Mouse (Mus musculus) lung, embryonic 14.5 days (tissue): ENCODE results near the gene Atrnl1. TPM values are rescaled to one million over a fixed set of nuclear protein-coding genes. Genes with fewer than 3 reads are reported as not detected.
A peak's percentile ranks its signal among the peaks of the same experiment; 100 is the strongest.
"Not testable (repeated sequence)": the region's sequence is repeated elsewhere in the genome, so short reads cannot be mapped to it uniquely, and the experiment has no call there.

Source experiments
- ATAC-seq: fragments of 200-750 bp; cut with Nextera tagmentation; 2 replicates; pipeline ENCODE4 v1.8.0; 2017; ENCODE audit warnings: mild to moderate bottlenecking, moderate TSS enrichment, moderate library complexity; ENCODE audit not compliant: insufficient read depth
- DNase-seq: peaks from one replicate; pipeline ENCODE4 v3.0.0-alpha.2; 2015
- H3K27ac ChIP-seq: fragments of 300-500 bp; sonication (generic); 2 replicates; pipeline ENCODE4 v1.5.1; 2014; ENCODE audit warnings: low read depth, mild to moderate bottlenecking, moderate library complexity
- H3K27me3 ChIP-seq: fragments of 300-500 bp; sonication (generic); 2 replicates; pipeline ENCODE4 v1.6.1; 2014; ENCODE audit warnings: low read length, control low read depth; ENCODE audit not compliant: insufficient read depth
- H3K36me3 ChIP-seq: fragments of 300-500 bp; sonication (generic); 2 replicates; pipeline ENCODE4 v1.6.1; 2014; ENCODE audit warnings: control low read depth; ENCODE audit not compliant: insufficient read depth
- H3K4me1 ChIP-seq: fragments of 300-500 bp; sonication (generic); 2 replicates; pipeline ENCODE4 v1.6.1; 2014; ENCODE audit warnings: antibody characterized with exemption, control low read depth; ENCODE audit not compliant: insufficient read depth
- H3K4me2 ChIP-seq: fragments of 300-500 bp; sonication (generic); 2 replicates; pipeline ENCODE4 v1.6.1; 2014; ENCODE audit warnings: mild to moderate bottlenecking
- H3K4me3 ChIP-seq: fragments of 300-500 bp; sonication (generic); 2 replicates; pipeline ENCODE4 v1.5.1; 2014; ENCODE audit warnings: low read depth, low read length
- H3K9ac ChIP-seq: fragments of 300-500 bp; sonication (generic); 2 replicates; pipeline ENCODE4 v1.6.1; 2014
- H3K9me3 ChIP-seq: fragments of 300-500 bp; sonication (generic); 2 replicates; pipeline ENCODE4 v1.6.1; 2016; ENCODE audit warnings: low read depth, low read length, control low read depth
- CTCF ChIP-seq: IDR thresholded peaks from 2 replicates; pipeline ENCODE4 v1.5.1; 2016; ENCODE audit warnings: antibody characterized with exemption, low read depth
- WGBS: fragments of 180-500 bp; shearing (Covaris S2); extraction: QIAGEN DNeasy Blood & Tissue Kit; methylation state at CpG from one replicate; pipeline ENCODE4 v1.1.7; 2014; 5-methylcytosine and 5-hydroxymethylcytosine counted together
- polyA plus RNA-seq: library from polyadenylated mRNA; unstranded; fragments of >200 nt; fragmentation: Nextera tagmentation; extraction: Ambion mirVana; gene quantifications from 2 replicates; pipeline ENCODE4 v1.2.1, GENCODE M21; 2014

Atrnl1 gene
- polyA plus RNA-seq, 1 experiment from 2014 or later = 7.1 TPM

DNA sequence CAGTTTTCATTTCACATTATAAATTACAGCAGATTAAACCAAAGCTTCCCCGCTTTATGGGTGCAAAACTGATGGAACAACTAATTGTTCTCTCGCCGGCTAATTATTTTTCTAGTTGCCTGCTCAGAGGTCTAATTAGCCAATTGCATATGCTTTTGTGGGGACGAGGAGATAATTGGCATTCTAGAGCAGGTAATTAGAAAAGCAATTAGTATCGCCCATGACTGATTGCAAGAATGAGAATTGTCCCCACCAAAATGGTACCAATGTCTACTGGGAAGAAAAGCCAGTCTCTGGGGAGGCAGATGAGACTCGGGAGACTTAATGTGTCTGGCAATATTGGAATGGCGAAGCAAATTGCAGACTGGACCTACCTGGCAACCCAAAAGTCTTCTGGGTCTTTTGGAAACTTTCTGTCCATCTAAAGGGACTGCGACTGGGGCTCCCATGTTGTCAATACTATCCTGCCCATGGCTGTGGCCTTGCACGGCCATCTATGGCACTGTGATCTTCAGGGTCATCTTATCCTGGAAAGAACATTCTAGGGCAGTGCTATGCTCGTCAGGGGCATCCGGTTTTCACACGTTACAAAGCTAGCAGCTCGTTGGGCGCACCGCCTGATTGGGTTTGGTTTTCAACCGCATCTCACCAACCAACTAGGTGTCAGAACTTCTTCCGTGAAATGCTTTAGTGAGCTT, 377.0 kb downstream of the Atrnl1 start:
- H3K4me2 ChIP-seq = no peak overlapping the region
- H3K36me3 ChIP-seq = no peaks in the 10 kb centered on the region
- ATAC-seq (no peak), DNase-seq (no peak)
- no peak overlapping the region for H3K27ac ChIP-seq
- H3K4me1 ChIP-seq = no peaks in the 10 kb centered on the region
- H3K4me3 ChIP-seq = no peak overlapping the region
- no peaks in the 10 kb centered on the region for H3K9me3 ChIP-seq
- no peaks in the 10 kb centered on the region for H3K27me3 ChIP-seq
- no peak overlapping the region for H3K9ac ChIP-seq
- WGBS = 88% methylated on average over 17 of the region's 17 CpGs
- no peak for TF ChIP-seq CTCF

DNA sequence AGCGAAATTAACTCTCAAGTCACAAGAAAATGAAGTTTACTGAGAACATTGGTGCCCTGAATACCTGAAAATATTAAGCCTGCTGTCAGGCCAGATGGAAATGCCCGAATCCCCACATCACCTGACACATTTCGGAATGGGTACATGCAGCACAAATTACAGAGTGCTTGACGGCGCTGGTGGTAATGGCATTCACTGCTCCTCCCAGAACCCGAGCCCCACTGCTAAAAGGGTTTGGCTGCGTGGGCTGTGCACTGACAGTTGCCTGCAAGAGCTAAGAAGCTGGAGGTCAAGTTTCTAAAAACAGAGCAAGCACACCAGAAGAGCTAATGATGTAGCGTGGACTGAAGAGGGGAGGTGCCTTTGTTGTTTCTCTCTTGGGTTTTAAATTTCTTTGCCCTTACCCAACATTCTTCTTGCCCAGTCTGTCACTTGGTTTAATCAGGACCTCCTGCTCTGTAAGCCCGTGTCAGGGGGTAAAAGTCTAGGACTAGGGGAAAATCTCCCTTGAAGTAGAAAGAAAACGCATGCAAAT, 377.8 kb downstream of the Atrnl1 start:
- TF ChIP-seq CTCF = no peak
- H3K9ac ChIP-seq = no peak overlapping the region
- no peaks in the 10 kb centered on the region for H3K36me3 ChIP-seq
- H3K9me3 ChIP-seq = no peaks in the 10 kb centered on the region
- no peak overlapping the region for H3K27ac ChIP-seq
- DNase-seq (no peak), ATAC-seq (no peak)
- H3K4me2 ChIP-seq = no peak overlapping the region
- H3K4me3 ChIP-seq = no peak overlapping the region
- 51% methylated on average over 10 of the region's 10 CpGs for WGBS
- H3K4me1 ChIP-seq = no peaks in the 10 kb centered on the region
- no peaks in the 10 kb centered on the region for H3K27me3 ChIP-seq

DNA sequence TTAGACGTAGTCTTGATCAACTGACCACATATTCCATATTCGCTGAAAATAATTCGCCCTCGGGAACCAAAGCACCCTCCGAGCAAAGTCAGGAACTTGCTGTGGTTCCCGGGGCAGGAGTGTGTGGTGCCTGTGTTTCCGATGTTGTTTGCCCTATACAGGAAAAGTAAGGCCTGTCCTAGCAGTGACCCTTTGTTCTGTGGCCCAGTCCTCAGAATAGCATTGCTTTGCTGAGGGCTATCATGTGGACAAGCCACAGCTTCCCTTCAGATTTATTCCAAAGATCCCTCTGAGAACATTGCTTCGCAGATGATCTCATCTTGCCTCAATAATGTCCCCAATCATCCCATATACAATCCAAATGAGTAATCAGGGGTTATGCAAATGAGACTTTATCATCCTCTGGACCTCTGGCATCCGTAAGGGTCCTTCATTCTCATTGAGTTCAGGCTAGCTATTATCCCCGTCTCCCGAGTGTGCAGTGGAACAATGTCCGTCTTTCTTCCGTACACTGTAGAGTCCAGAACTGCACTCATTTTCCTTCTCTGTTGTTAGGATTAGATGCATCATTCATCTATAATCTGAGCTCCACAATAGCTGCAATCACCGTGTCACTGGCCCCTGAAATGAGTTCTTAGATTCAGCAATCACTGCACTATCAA, 380.4 kb downstream of the Atrnl1 start:
- no peak overlapping the region for H3K9ac ChIP-seq
- no peaks in the 10 kb centered on the region for H3K27me3 ChIP-seq
- no peaks in the 10 kb centered on the region for H3K4me1 ChIP-seq
- no peaks in the 10 kb centered on the region for H3K9me3 ChIP-seq
- no peak for TF ChIP-seq CTCF
- H3K36me3 ChIP-seq = no peaks in the 10 kb centered on the region
- DNase-seq (no peak), ATAC-seq (no peak)
- H3K4me2 ChIP-seq = no peak overlapping the region
- H3K4me3 ChIP-seq = no peak overlapping the region
- 85% methylated on average over 14 of the region's 14 CpGs for WGBS
- H3K27ac ChIP-seq = no peak overlapping the region

DNA sequence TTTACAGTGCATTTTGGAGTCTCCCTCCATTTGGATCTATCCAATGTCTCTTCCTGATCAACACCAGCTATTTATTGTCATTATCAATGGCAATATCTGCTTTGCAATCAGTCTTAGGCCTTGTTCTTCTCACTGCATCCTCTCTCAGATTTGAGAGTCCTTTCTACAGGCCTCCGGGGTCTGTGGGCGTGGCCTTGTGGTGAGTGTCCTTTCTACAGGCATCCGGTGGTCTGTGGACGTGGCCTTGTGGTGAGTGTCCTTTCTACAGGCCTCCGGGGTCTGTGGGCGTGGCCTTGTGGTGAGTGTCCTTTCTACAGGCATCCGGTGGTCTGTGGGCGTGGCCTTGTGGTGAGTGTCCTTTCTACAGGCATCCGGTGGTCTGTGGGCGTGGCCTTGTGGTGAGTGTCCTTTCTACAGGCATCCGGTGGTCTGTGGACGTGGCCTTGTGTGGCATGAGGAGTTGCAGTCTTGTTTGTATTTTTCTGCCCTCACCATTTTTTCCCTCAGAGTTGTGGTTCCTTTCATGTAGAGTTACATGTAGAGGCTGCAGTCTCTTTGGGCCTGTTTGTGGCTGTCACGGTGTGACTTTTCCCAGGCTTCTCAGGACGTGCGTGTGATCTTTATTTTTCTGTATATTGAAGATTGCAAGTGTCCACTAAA, 383.5 kb downstream of the Atrnl1 start:
- 95% methylated on average over 15 of the region's 15 CpGs for WGBS
- H3K9ac ChIP-seq, H3K4me1 ChIP-seq, H3K36me3 ChIP-seq, H3K27ac ChIP-seq, ATAC-seq, H3K9me3 ChIP-seq, H3K27me3 ChIP-seq, H3K4me3 ChIP-seq, H3K4me2 ChIP-seq, DNase-seq: not testable (repeated sequence)

DNA sequence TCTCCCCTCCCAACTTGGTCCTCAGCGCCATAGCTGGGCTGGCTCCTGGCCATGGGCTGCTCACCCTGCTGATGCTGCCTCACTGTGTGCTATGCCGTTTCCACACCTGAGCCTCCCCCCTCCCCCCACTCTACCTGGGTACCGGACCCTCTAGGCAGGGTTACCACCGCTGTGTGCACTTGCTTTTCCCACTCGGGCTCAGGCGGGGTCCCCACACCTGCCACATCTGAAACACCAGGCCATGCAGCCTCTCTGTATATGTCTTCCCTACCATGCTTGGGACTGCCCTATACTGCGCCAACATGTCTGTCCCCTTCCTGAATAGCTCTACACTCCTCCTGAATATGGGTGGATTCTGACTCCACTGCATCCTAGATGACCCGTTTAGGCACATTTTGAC, 384.2 kb downstream of the Atrnl1 start:
- Histone ChIP-seq H3K27me3 (no peaks in the 10 kb centered on the region), H3K4me3 (no peak overlapping the region), H3K4me1 (no peaks in the 10 kb centered on the region), H3K27ac (no peak overlapping the region), H3K4me2 (no peak overlapping the region), H3K9me3 (no peaks in the 10 kb centered on the region), H3K36me3 (no peaks in the 10 kb centered on the region), H3K9ac (no peak overlapping the region)
- ATAC-seq (no peak), DNase-seq (no peak)
- TF ChIP-seq CTCF = no peak
- WGBS = 94% methylated on average over 8 of the region's 8 CpGs

DNA sequence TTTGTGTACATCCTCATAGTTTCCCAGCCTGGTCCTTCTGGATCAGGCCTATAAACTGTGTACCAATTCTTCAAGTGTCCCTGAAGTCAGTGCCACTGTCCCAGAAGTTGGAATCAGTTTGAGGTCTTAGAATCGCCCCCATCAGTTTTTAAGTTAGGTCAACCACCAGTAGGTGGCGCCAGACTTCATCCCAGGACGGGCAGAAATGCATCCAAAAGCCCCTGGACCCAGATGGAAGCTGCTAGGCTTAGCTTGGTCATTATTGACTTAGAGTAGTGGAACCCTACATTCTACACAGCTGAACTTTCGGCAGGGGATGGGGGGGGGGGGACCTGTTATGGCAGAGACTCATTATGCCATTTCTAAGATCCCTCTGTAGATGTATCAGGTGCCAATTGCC, 387.1 kb downstream of the Atrnl1 start:
- no peak overlapping the region for H3K4me3 ChIP-seq
- no peak overlapping the region for H3K27ac ChIP-seq
- WGBS = 37% methylated on average over 4 of the region's 4 CpGs
- H3K27me3 ChIP-seq = no peaks in the 10 kb centered on the region
- DNase-seq (peak; percentile 82), ATAC-seq (no peak; the same call in 1 of the 2 replicates)
- no peak overlapping the region for H3K9ac ChIP-seq
- H3K36me3 ChIP-seq = no peaks in the 10 kb centered on the region
- peak; percentile 76 for TF ChIP-seq CTCF
- H3K4me2 ChIP-seq = no peak overlapping the region
- H3K4me1 ChIP-seq = no peaks in the 10 kb centered on the region
- H3K9me3 ChIP-seq = no peaks in the 10 kb centered on the region

DNA sequence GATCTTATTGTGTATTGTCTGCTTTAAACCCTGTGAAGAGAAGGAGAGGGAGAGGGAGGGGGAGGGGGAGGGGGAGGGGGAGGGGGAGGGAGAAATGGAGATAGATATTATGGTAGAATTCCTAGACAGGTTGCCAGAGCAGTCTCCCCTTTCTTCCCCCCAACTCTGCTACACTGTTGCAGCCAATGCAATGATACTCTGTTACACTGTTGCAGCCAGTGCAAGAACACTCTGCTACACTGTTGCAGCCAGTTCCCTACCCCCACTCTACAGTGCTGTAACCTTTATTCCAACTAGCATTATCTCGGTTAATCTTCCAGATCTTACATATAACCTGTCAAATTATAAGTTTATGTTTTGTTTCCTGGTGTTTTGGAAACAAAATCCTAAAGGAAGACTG, 400.8 kb downstream of the Atrnl1 start:
- 83% methylated on average over 1 of the region's 1 CpGs for WGBS
- no peaks in the 10 kb centered on the region for H3K36me3 ChIP-seq
- DNase-seq = no peak
- H3K9me3 ChIP-seq = no peaks in the 10 kb centered on the region
- H3K27ac ChIP-seq = no peak overlapping the region
- H3K4me1 ChIP-seq = no peaks in the 10 kb centered on the region
- no peak overlapping the region for H3K9ac ChIP-seq
- no peak for ATAC-seq
- H3K4me2 ChIP-seq = no peak overlapping the region
- no peak overlapping the region for H3K4me3 ChIP-seq
- TF ChIP-seq CTCF = no peak
- no peaks in the 10 kb centered on the region for H3K27me3 ChIP-seq
